Mouse (Mus musculus) lung, adult 2 months (tissue): ENCODE data around the gene Tmem208.

Experiments
- CTCF ChIP-seq: fragments of 200-500 bp; IDR thresholded peaks from 2 replicates; pipeline ENCODE4 v1.5.1; 2011; ENCODE audit warnings: mild to moderate bottlenecking, low read length, control low read depth; ENCODE audit not compliant: insufficient read depth
- POLR2A ChIP-seq: fragments of 200-500 bp; IDR thresholded peaks from 2 replicates; pipeline ENCODE4 v1.6.1; 2011; ENCODE audit warnings: low read depth, mild to moderate bottlenecking, control low read depth, low read length, borderline replicate concordance; ENCODE audit errors: extremely low read depth

DNA sequence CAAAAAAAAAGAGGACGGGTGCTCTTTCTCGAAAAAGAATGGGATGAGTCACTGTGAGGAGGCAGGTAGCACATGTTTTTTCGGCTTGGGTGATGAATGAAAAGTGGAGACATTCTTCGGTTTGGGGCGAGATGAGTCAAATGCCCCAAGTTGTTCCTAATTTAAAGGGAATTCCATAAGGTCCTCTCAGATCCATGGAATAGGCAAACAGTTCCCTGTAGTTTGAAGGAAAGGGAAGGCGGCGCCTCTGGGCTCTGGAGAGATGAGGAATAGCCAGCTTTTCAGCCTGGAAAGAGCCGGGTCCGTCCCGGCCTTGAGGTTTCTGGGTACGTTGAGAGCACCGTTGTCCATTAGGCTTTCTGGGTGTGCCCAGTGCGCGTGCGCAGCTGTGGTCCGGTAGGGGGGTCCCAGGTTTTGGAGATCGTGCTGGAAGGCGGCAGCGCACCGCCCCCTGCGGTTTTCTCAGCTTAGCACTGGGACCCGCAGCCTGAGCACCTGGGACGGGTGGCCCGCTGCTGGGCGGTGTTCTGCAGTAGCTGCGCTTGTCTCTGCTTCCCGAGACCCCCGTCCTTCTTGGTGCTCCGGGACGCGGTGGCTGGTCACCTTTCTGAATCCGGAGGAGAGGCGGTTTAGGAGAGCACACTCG, 22.4 kb downstream of the Tmem208 start, which contains the start of gene Slc9a5:
- TF ChIP-seq POLR2A (no peak), CTCF (no peak)
